Mouse (Mus musculus) mature B cell (primary cell): ENCODE results near the gene Arrdc4.

ENCODE experiments used
- in situ Hi-C: fragments of 300-500 bp; cut with MboI; formaldehyde crosslinking; loops from 2 replicates; pipeline ENCODE4 v1.14.3; 2019

Arrdc4 gene

GRCm38 (mm10) chr7:68712425-68712824, 36.6 kb downstream of the Arrdc4 start:
- in situ Hi-C loops: no loop called here

DNA sequence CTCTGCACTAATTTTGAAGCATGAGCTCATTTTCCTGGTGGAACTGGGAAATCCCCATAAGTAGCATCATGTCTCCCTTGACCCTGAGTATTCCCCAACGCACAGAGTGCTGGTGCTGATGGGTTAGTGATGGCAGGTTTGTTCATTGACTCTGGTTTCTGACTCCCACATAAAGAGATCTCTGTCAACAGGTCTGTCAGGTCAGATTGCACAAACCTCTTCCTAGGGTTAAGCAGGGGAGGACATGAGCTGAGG, 39.8 kb downstream of the Arrdc4 start:
- in situ Hi-C loops: no loop called here

- in situ Hi-C loops: no loop called here
Measured at GRCm38 (mm10) chr7:68708563-68709318, 40.3 kb downstream of the Arrdc4 start.

DNA sequence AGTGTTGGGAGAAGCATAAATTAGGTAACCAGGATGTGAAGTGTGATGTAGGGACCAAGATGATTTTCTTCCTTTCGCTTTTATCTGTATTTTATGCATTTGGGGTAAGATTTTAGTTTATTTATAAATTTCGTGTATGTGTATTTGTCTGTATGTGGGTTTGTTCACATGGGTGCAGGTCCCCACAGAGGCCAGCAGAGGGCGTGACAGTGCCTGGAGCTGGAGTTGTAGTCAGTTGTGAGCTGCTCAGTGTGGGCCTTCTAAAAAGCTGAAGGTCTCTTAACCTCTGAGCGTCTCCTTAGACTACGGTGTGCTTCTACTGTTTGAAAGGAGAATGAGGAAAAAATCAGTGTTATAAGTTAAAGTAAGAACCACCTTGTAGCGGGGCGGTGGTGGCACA, 43.9 kb downstream of the Arrdc4 start:
- in situ Hi-C loops: no loop called here

DNA sequence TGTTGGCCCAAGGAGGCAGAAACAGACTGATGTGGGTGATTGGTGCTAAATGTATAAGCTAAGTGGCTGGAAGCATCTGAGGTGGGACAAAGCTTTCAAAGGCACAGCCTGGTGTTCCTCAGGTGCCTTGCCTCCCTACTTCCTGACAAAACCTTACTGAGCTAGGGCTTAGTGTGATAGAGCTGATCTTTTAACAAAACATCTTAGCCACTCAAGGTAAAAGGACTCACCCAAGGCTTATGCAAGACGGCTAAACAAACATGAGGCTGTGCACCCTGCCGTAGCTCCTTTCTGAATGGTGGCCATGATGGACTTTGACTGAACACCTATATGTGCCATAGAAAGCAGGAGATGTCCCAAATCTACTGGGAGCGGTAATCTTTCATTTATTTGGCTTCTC, 51.7 kb downstream of the Arrdc4 start:
- in situ Hi-C loops: no loop called here

DNA sequence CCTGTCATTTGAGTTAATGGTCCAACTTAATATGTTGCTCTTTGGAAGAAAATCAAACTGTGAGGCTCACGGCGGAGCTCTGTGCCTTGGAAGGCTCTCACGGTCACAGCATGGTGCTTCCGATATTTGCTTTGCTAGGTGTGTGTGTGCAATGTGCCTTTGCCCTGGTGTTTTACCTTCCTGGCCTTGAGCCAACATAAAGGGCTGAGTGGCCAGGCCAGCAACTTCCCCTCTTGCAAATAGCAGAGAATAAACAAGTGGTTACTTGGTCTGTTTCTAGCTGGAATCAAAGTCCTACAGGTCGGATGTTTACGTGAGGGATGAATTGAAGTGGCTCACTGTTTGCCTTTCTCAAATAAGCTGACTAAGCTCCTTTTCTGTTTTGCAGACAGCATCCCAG, 52.1 kb downstream of the Arrdc4 start:
- in situ Hi-C loops: no loop called here

DNA sequence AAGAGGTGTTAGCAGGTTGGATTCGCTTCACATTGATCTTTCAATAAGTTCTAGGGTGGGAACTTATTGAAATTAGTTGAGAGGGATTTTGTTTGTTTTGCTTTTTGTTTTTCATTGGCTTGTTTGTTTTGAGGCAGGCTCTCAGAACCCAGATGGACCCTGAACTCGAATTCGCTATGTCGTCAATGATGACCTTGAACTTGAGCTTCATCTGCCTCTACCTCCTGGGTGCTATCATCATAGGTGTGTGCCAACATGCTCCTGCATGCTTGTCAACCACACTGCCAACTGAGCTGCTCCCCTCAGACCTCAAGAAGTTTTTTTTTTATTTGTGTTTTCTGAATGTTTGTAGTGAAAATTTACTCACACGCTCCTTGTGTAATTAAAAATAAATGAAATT, 52.6 kb downstream of the Arrdc4 start:
- in situ Hi-C loops: no loop called here

GRCm38 (mm10) chr7:68692731-68693130, 56.3 kb downstream of the Arrdc4 start:
- in situ Hi-C loops: no loop called here

DNA sequence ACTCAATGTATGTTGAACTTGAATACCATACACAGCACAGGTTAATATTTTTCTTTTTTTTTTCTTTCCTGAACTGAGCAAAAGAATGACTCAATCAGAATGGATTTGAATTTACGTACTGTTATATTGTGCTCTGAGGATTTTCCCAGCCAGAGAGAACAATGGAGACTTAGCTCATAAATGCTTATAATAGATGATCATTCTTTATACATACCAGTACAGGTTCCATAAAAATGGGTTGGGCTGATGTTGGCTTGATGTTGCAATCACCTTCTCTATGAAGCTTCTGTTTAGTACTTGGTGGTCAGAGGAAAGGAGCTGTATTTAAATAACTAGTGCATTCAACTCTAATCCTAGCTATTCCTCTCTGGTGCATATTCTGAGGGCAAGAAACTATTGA, 57.6 kb downstream of the Arrdc4 start:
- in situ Hi-C loops: no loop called here

DNA sequence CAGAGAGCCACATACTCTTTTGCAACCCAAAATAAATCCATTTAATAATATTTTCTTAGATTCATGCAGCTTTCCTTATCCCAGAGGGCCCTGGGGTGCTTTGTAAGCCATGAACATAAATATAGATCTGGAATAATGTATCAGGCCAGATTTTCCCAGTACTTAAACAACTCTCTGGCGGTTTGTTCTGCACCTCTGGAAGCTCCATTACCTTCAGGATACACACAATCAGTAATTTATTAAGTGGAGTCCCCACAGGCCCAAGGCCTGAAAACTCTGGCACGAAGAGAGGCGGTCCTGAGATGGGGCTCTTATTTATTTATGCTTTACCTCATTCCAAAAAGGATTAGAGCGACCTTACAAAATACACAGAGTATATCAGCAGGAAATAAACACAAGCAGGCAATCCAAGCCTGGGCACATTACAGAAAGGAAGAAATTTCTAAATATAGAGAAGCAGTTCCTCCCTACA, 61.9 kb downstream of the Arrdc4 start:
- in situ Hi-C loops: no loop called here
